Mouse (Mus musculus): ENCODE data around the gene Mthfr.

Mthfr gene

GRCm38 (mm10) chr4:148038600-148039253 is at the start of gene Mthfr, which contains the start of gene Clcn6:
Gene Mthfr (plus strand): TSS chr4:148039077.
Gene Clcn6 (minus strand): TSS chr4:148038821.
- in situ Hi-C loops (cut with MseI, MboI), result no loop called here

GRCm38 (mm10) chr4:147993571-147994095 is 45.2 kb upstream of the Mthfr start:
- in situ Hi-C loops (cut with MseI, MboI), result no loop called here

- in situ Hi-C loops (cut with MseI, MboI), result loop anchor here in 1 of 2 experiments (5.0 kb wide), 1 partner anchor 33 kb away; no protein-coding TSS in a partner anchor
Measured at GRCm38 (mm10) chr4:147995311-147995710, 43.6 kb upstream of the Mthfr start.

- in situ Hi-C loops (cut with MseI, MboI), result no loop called here
Measured at GRCm38 (mm10) chr4:148000202-148000772, 38.6 kb upstream of the Mthfr start, which contains the start of gene Nppa. Gene Nppa (plus strand): TSS chr4:148000722.

- in situ Hi-C loops (cut with MseI, MboI), result no loop called here
Measured at GRCm38 (mm10) chr4:148001013-148001789, 37.7 kb upstream of the Mthfr start.

GRCm38 (mm10) chr4:148001866-148002265 is 37.0 kb upstream of the Mthfr start:
- in situ Hi-C loops (cut with MseI, MboI), result no loop called here

GRCm38 (mm10) chr4:148004361-148004760 is 34.5 kb upstream of the Mthfr start:
- in situ Hi-C loops (cut with MseI, MboI), result no loop called here

GRCm38 (mm10) chr4:148008412-148008811 is 30.5 kb upstream of the Mthfr start:
- in situ Hi-C loops (cut with MseI, MboI), result loop anchor here in 1 of 2 experiments (5.0 kb wide), 1 partner anchor 51 kb away; no protein-coding TSS in a partner anchor

GRCm38 (mm10) chr4:148009641-148010040 is 29.2 kb upstream of the Mthfr start:
- in situ Hi-C loops (cut with MseI, MboI), result loop anchor here in 1 of 2 experiments (5.0 kb wide), 1 partner anchor 52 kb away; no protein-coding TSS in a partner anchor

- in situ Hi-C loops (cut with MseI, MboI), result no loop called here
Measured at GRCm38 (mm10) chr4:148011332-148011731, 27.5 kb upstream of the Mthfr start.

GRCm38 (mm10) chr4:148012216-148012615 is 26.7 kb upstream of the Mthfr start:
- in situ Hi-C loops (cut with MseI, MboI), result no loop called here

- in situ Hi-C loops (cut with MseI, MboI), result no loop called here
Measured at GRCm38 (mm10) chr4:148015418-148015817, 23.5 kb upstream of the Mthfr start.

- in situ Hi-C loops (cut with MseI, MboI), result no loop called here
Measured at GRCm38 (mm10) chr4:148016981-148017380, 21.9 kb upstream of the Mthfr start.

- in situ Hi-C loops (cut with MseI, MboI), result no loop called here
Measured at GRCm38 (mm10) chr4:148018410-148018809, 20.5 kb upstream of the Mthfr start.

- in situ Hi-C loops (cut with MseI, MboI), result no loop called here
Measured at GRCm38 (mm10) chr4:148024003-148024402, 14.9 kb upstream of the Mthfr start.

- in situ Hi-C loops (cut with MseI, MboI), result no loop called here
Measured at GRCm38 (mm10) chr4:148029297-148029696, 9.6 kb upstream of the Mthfr start.

- in situ Hi-C loops (cut with MseI, MboI), result no loop called here
Measured at GRCm38 (mm10) chr4:148030506-148030905, 8.4 kb upstream of the Mthfr start.

- in situ Hi-C loops (cut with MseI, MboI), result no loop called here
Measured at GRCm38 (mm10) chr4:148033858-148034410, 4.9 kb upstream of the Mthfr start.

GRCm38 (mm10) chr4:148035440-148035839 is 3.4 kb upstream of the Mthfr start:
- in situ Hi-C loops (cut with MseI, MboI), result no loop called here

- in situ Hi-C loops (cut with MseI, MboI), result no loop called here
Measured at GRCm38 (mm10) chr4:148038079-148038599, 738 bp upstream of the Mthfr start.

GRCm38 (mm10) chr4:148039254-148040028 is 564 bp downstream of the Mthfr start:
- in situ Hi-C loops (cut with MseI, MboI), result no loop called here

All from mouse trophoblast stem cell (cell line).